ENCODE assay signal across 21 mouse cellular contexts in the genomic region with DNA sequence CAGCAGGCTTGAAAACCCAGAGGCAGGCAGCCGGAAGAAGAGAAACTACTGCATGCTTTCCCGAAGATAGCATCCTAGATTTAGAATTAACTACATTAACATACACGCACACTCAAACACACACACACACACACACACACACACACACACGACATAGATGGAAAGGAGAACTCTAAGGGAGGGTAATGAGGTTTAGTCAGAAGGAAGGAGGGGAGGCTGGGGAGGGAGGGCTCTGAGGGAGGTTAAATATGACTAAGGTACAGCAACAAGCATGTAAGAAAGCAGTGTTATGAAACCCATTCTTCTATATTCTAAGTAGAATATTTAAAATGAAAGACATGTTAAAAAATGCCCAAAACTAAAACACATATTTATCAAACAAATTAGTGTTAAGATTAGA. TPM values are rescaled to one million over a fixed set of nuclear protein-coding genes. Genes with fewer than 3 reads are reported as not detected.
A peak's percentile ranks its signal among the peaks of the same experiment; 100 is the strongest.
DNase-seq lines count a peak whose midpoint lies in the region; ATAC-seq lines count a peak whose summit lies in the region.
"Had no signal": no experiment of that assay in that cellular context is flagged by ENCODE, and none has a peak within 500 bp of the region (broad histone marks: within the 10 kb centered on the region; RNA-seq: fewer than 3 reads in every experiment).

No protein-coding gene starts in this region.

- DNase-seq in frontal cortex, postnatal 10 days (ENCODE audit: low spot score in 2 of 2) = no peak
- DNase-seq in liver (no peak), NIH3T3 (ENCODE audit: low read depth) (peak; percentile 60)
- DNase-seq: adrenal gland, postnatal 10 days; adrenal gland, postnatal 36 days; cerebellum, adult 11-12 months; cerebellum, adult 8-10 months; gastrocnemius, postnatal 25 days; heart, adult 2 months; kidney, adult 11 months had no signal

- peak overlapping the region; percentile 10; the same call in 1 of the 2 replicates for H3K27ac ChIP-seq in liver, embryonic 15.5 days (replicated peaks)
- H3K27ac ChIP-seq: embryonic facial prominence, embryonic 10.5 days; embryonic facial prominence, embryonic 13.5 days; heart, adult 2 months; hindbrain, embryonic 12.5 days; hindbrain, embryonic 15.5 days; intestine, embryonic 15.5 days had no signal

- no peak overlapping the region for H3K4me3 ChIP-seq in liver, embryonic 15.5 days (replicated peaks)
- H3K4me3 ChIP-seq: embryonic facial prominence, embryonic 10.5 days; embryonic facial prominence, embryonic 13.5 days; erythroblast, embryonic 14.5 days; heart, adult 2 months; hindbrain, embryonic 12.5 days; hindbrain, embryonic 15.5 days; intestine, embryonic 15.5 days had no signal

- peaks cover 86% of the 10 kb centered on the region for H3K36me3 ChIP-seq in liver, embryonic 15.5 days (replicated peaks)
- H3K36me3 ChIP-seq: hindbrain, embryonic 15.5 days had no signal

- no peaks in the 10 kb centered on the region for H3K27me3 ChIP-seq in liver, embryonic 15.5 days
- H3K27me3 ChIP-seq: embryonic facial prominence, embryonic 13.5 days; hindbrain, embryonic 12.5 days; hindbrain, embryonic 15.5 days; intestine, embryonic 15.5 days; Patski had no signal

- no peak overlapping the region for H3K4me2 ChIP-seq in liver, embryonic 15.5 days
- H3K4me2 ChIP-seq: embryonic facial prominence, embryonic 13.5 days; heart, embryonic 11.5 days; hindbrain, embryonic 12.5 days; hindbrain, embryonic 15.5 days; intestine, embryonic 15.5 days had no signal

- WGBS in liver, embryonic 15.5 days (ENCODE audit: insufficient replicate concordance) = 68% methylated on average over 4 of the region's 4 CpGs

- peak; percentile 66 for ATAC-seq in frontal cortex, adult (ENCODE audit: low TSS enrichment)
- ATAC-seq in liver, embryonic 15.5 days (ENCODE audit: insufficient read depth) = no peak
- no peak for ATAC-seq in inflammation-experienced regulatory T-cells, adult 6 months
- ATAC-seq: intestine, embryonic 15.5 days had no signal

- no peak overlapping the region for H3K9ac ChIP-seq in liver, embryonic 15.5 days
- H3K9ac ChIP-seq: embryonic facial prominence, embryonic 13.5 days; hindbrain, embryonic 12.5 days; hindbrain, embryonic 15.5 days; intestine, embryonic 15.5 days had no signal

- no peaks in the 10 kb centered on the region for H3K9me3 ChIP-seq in liver, embryonic 15.5 days (replicated peaks)
- H3K9me3 ChIP-seq: embryonic facial prominence, embryonic 10.5 days; embryonic facial prominence, embryonic 13.5 days; hindbrain, embryonic 12.5 days; hindbrain, embryonic 15.5 days; intestine, embryonic 15.5 days had no signal

- H3K4me1 ChIP-seq in liver, embryonic 15.5 days (replicated peaks) = peaks cover 45% of the 10 kb centered on the region
- H3K4me1 ChIP-seq: embryonic facial prominence, embryonic 10.5 days; embryonic facial prominence, embryonic 13.5 days; hindbrain, embryonic 12.5 days; intestine, embryonic 15.5 days had no signal

RNA-seq across cellular contexts. Expression of a gene that starts 21.9 kb away (rescaled TPM):
- polyA plus RNA-seq in liver, embryonic 15.5 days (2015; fragmentation: Nextera tagmentation; extraction: Ambion mirVana) = 33.4 and 34.4 TPM in 2 replicates
- 10 to 100 TPM; 19.3 to 43.6 (median 26.0) TPM for polyA plus RNA-seq in inflammation-experienced regulatory T-cells, adult 6 months (2017; shearing (Covaris generic))
